Mouse (Mus musculus): Measurements from ENCODE around the gene Csrnp2. TPM values are rescaled to one million over a fixed set of nuclear protein-coding genes. Genes with fewer than 3 reads are reported as not detected.
A peak's percentile ranks its signal among the peaks of the same experiment; 100 is the strongest.

Gene Csrnp2
- polyA plus RNA-seq, 1 experiment from 2014 or later: 0.98 TPM

- H3K36me3 ChIP-seq (ENCODE audit: control insufficient read depth, insufficient read depth): no peaks in the 10 kb centered on the region
- no peaks in the 10 kb centered on the region for H3K9me3 ChIP-seq (replicated peaks; ENCODE audit: control insufficient read depth, low read length)
- no peak overlapping the region for H3K4me2 ChIP-seq (ENCODE audit: low read depth, low read length)
- no peak overlapping the region for H3K27ac ChIP-seq (ENCODE audit: low read length)
- WGBS (ENCODE audit: insufficient replicate concordance): 32% methylated on average over 4 of the region's 4 CpGs
- 0 out of 2 replicates have a peak overlapping the region, but pooled peaks have one; percentile 4 for H3K9ac ChIP-seq (ENCODE audit: low read depth, low read length)
- no peak overlapping the region for H3K4me3 ChIP-seq (ENCODE audit: low read depth, low read length)
- peak; percentile 71 for ATAC-seq (ENCODE audit: low read depth)
- H3K4me1 ChIP-seq (ENCODE audit: control insufficient read depth, low read depth, low read length): peaks cover 10% of the 10 kb centered on the region
- no peaks in the 10 kb centered on the region for H3K27me3 ChIP-seq (ENCODE audit: control insufficient read depth, insufficient read depth, low read depth, low read length)
Measured at GRCm38 (mm10) chr15:100433234-100433633, 62.1 kb downstream of the Csrnp2 start.

- H3K9me3 ChIP-seq (replicated peaks; ENCODE audit: control insufficient read depth, low read length): no peaks in the 10 kb centered on the region
- H3K4me2 ChIP-seq (ENCODE audit: low read depth, low read length): no peak overlapping the region
- H3K27me3 ChIP-seq (ENCODE audit: control insufficient read depth, insufficient read depth, low read depth, low read length): peaks cover 4% of the 10 kb centered on the region
- no peak overlapping the region for H3K9ac ChIP-seq (ENCODE audit: low read depth, low read length)
- 64% methylated on average over 11 of the region's 11 CpGs for WGBS (ENCODE audit: insufficient replicate concordance)
- peaks cover 10% of the 10 kb centered on the region for H3K4me1 ChIP-seq (ENCODE audit: control insufficient read depth, low read depth, low read length)
- no peak for ATAC-seq (ENCODE audit: low read depth)
- no peak overlapping the region for H3K27ac ChIP-seq (ENCODE audit: low read length)
- H3K4me3 ChIP-seq (ENCODE audit: low read depth, low read length): no peak overlapping the region
- no peaks in the 10 kb centered on the region for H3K36me3 ChIP-seq (ENCODE audit: control insufficient read depth, insufficient read depth)
Measured at GRCm38 (mm10) chr15:100429959-100430565, 65.2 kb downstream of the Csrnp2 start.

Other genes with a start within 250 kb of the Csrnp2 start
- not detected in 2 replicates for gene Tmprss12, start 214.7 kb downstream of the Csrnp2 start, polyA plus RNA-seq (2015; fragmentation: Nextera tagmentation; extraction: Ambion mirVana)
- gene Mettl7a1, start 191.3 kb downstream of the Csrnp2 start, polyA plus RNA-seq (2015; fragmentation: Nextera tagmentation; extraction: Ambion mirVana): 12.6 and 13.5 TPM in 2 replicates
- gene Mettl7a3, start 160.6 kb downstream of the Csrnp2 start, polyA plus RNA-seq (2015; fragmentation: Nextera tagmentation; extraction: Ambion mirVana): not detected in 2 replicates
- 0.08 and 0.13 TPM in 2 replicates for gene Methig1, start 142.3 kb downstream of the Csrnp2 start, polyA plus RNA-seq (2015; fragmentation: Nextera tagmentation; extraction: Ambion mirVana)
- gene Mettl7a2, start 142.3 kb downstream of the Csrnp2 start, polyA plus RNA-seq (2015; fragmentation: Nextera tagmentation; extraction: Ambion mirVana): not detected in 2 replicates
- gene Higd1c, start 130.9 kb downstream of the Csrnp2 start, polyA plus RNA-seq (2015; fragmentation: Nextera tagmentation; extraction: Ambion mirVana): not detected in 2 replicates
- gene Gm5475, start 73.3 kb downstream of the Csrnp2 start, polyA plus RNA-seq (2015; fragmentation: Nextera tagmentation; extraction: Ambion mirVana): 0.04 TPM in 1 of 2 replicates, not detected in the other
- gene Slc11a2, start 70.4 kb downstream of the Csrnp2 start, polyA plus RNA-seq (2015; fragmentation: Nextera tagmentation; extraction: Ambion mirVana): 37.1 and 40.0 TPM in 2 replicates
- gene Letmd1, start 26.5 kb downstream of the Csrnp2 start, polyA plus RNA-seq (2015; fragmentation: Nextera tagmentation; extraction: Ambion mirVana): 12.8 and 15.3 TPM in 2 replicates
- 3.5 and 4.3 TPM in 2 replicates for gene Tfcp2, start 56.5 kb upstream of the Csrnp2 start, polyA plus RNA-seq (2015; fragmentation: Nextera tagmentation; extraction: Ambion mirVana)
- gene Pou6f1, start 104.5 kb upstream of the Csrnp2 start, polyA plus RNA-seq (2015; fragmentation: Nextera tagmentation; extraction: Ambion mirVana): 0.18 and 0.50 TPM in 2 replicates
- gene Dazap2, start 119.9 kb upstream of the Csrnp2 start, polyA plus RNA-seq (2015; fragmentation: Nextera tagmentation; extraction: Ambion mirVana): 131 and 146 TPM in 2 replicates
- gene Smagp, start 141.5 kb upstream of the Csrnp2 start, polyA plus RNA-seq (2015; fragmentation: Nextera tagmentation; extraction: Ambion mirVana): 9.1 and 9.3 TPM in 2 replicates
- 18.0 and 20.6 TPM in 2 replicates for gene Bin2, start 174.1 kb upstream of the Csrnp2 start, polyA plus RNA-seq (2015; fragmentation: Nextera tagmentation; extraction: Ambion mirVana)
- gene Cela1, start 192.4 kb upstream of the Csrnp2 start, polyA plus RNA-seq (2015; fragmentation: Nextera tagmentation; extraction: Ambion mirVana): 20.3 and 30.0 TPM in 2 replicates
- 1.8 TPM in 2 replicates for gene Galnt6, start 233.9 kb upstream of the Csrnp2 start, polyA plus RNA-seq (2015; fragmentation: Nextera tagmentation; extraction: Ambion mirVana)